In the genomic region with DNA sequence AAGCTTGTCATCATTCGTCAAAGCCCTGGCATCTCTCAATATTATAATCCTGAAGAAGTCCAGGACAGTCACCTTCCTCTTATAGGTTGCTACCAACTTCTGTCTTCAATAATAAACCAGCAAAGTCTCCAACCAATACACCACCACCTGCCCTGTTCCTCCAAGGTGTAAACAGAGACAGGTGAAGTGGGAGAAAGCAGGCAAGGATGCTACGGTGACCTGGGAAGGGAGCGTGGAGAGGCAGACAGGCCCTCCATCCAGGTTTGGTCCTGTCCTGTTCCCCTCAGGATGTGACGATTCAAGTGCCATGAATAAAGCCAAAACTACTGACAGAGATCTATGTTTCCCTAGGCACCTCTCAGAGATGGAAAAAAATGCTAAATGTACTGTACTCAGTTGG, we compare ENCODE assay signal across 35 mouse cellular contexts. TPM values are rescaled to one million over a fixed set of nuclear protein-coding genes. Genes with fewer than 3 reads are reported as not detected.
"Had no signal": no experiment of that assay in that cellular context is flagged by ENCODE, and none has a peak within 500 bp of the region (broad histone marks: within the 10 kb centered on the region; RNA-seq: fewer than 3 reads in every experiment).

No protein-coding gene starts in this region.

- H3K27me3 ChIP-seq: liver, embryonic 12.5 days; liver, embryonic 15.5 days; lung, embryonic 15.5 days; midbrain, embryonic 13.5 days; midbrain, embryonic 15.5 days; neural tube, embryonic 12.5 days had no signal

- H3K36me3 ChIP-seq: limb, embryonic 10.5 days; limb, embryonic 12.5 days; limb, embryonic 13.5 days; limb, embryonic 15.5 days; liver, embryonic 12.5 days; liver, embryonic 13.5 days; liver, embryonic 15.5 days; lung, embryonic 15.5 days; midbrain, embryonic 10.5 days; midbrain, embryonic 12.5 days; midbrain, embryonic 13.5 days; midbrain, embryonic 15.5 days; neural tube, embryonic 12.5 days had no signal

- H3K4me1 ChIP-seq: limb, embryonic 10.5 days; limb, embryonic 12.5 days; limb, embryonic 13.5 days; limb, embryonic 15.5 days; liver, embryonic 12.5 days; liver, embryonic 13.5 days; liver, embryonic 15.5 days; lung, embryonic 15.5 days; megakaryocyte, embryonic 14.5 days; midbrain, embryonic 12.5 days; midbrain, embryonic 13.5 days; midbrain, embryonic 15.5 days; neural tube, embryonic 12.5 days had no signal

- H3K27ac ChIP-seq: left cerebral cortex, adult 2 months; limb, embryonic 10.5 days; limb, embryonic 12.5 days; limb, embryonic 13.5 days; limb, embryonic 15.5 days; liver, embryonic 12.5 days; liver, embryonic 13.5 days; liver, embryonic 14.5 days; liver, embryonic 15.5 days; lung, embryonic 15.5 days; macrophage; midbrain, embryonic 10.5 days; midbrain, embryonic 12.5 days; midbrain, embryonic 13.5 days; midbrain, embryonic 15.5 days; neural tube, embryonic 12.5 days had no signal

- H3K9ac ChIP-seq: limb, embryonic 12.5 days; limb, embryonic 13.5 days; limb, embryonic 15.5 days; liver, embryonic 12.5 days; liver, embryonic 13.5 days; liver, embryonic 14.5 days; liver, embryonic 15.5 days; liver, postnatal 0 days; lung, embryonic 14.5 days; lung, embryonic 15.5 days; midbrain, embryonic 12.5 days; midbrain, embryonic 13.5 days; midbrain, embryonic 15.5 days; neural tube, embryonic 12.5 days had no signal

- ATAC-seq: liver, embryonic 12.5 days; liver, postnatal 0 days; lung, postnatal 0 days; midbrain, embryonic 13.5 days; midbrain, embryonic 15.5 days; midbrain, embryonic 16.5 days had no signal

- H3K4me2 ChIP-seq: limb, embryonic 12.5 days; limb, embryonic 13.5 days; limb, embryonic 15.5 days; liver, embryonic 11.5 days; liver, embryonic 12.5 days; liver, embryonic 13.5 days; liver, embryonic 15.5 days; lung, embryonic 14.5 days; lung, embryonic 15.5 days; midbrain, embryonic 12.5 days; midbrain, embryonic 13.5 days; midbrain, embryonic 15.5 days; neural tube, embryonic 12.5 days had no signal

- H3K4me3 ChIP-seq: left cerebral cortex, adult 2 months; limb, embryonic 10.5 days; limb, embryonic 12.5 days; limb, embryonic 13.5 days; limb, embryonic 15.5 days; liver, embryonic 12.5 days; liver, embryonic 13.5 days; liver, embryonic 15.5 days; lung, embryonic 15.5 days; midbrain, embryonic 10.5 days; midbrain, embryonic 12.5 days; midbrain, embryonic 13.5 days; midbrain, embryonic 15.5 days; myocyte; neural tube, embryonic 12.5 days had no signal

- H3K9me3 ChIP-seq: limb, embryonic 10.5 days; limb, embryonic 12.5 days; limb, embryonic 15.5 days; liver, embryonic 12.5 days; liver, embryonic 13.5 days; liver, embryonic 15.5 days; lung, embryonic 15.5 days; midbrain, embryonic 10.5 days; midbrain, embryonic 12.5 days; midbrain, embryonic 13.5 days; midbrain, embryonic 15.5 days; neural tube, embryonic 12.5 days had no signal

- DNase-seq: left cerebral cortex, postnatal 4 days; liver; liver, embryonic 13.5 days; liver, postnatal 0 days; lung, adult 18-20 months; lung, adult 2 months; lung, embryonic 14.5 days; lung, postnatal 10 days; lung, postnatal 14 days; lung, postnatal 36 days; lung, postnatal 4 days had no signal

RNA-seq across cellular contexts. Expression of gene Lrrn2, which starts 48.1 kb away (rescaled TPM):
- total RNA-seq: liver, adult 2 months; megakaryocyte progenitor cell, adult 5-6 weeks; megakaryocyte-erythroid progenitor cell, adult 5-6 weeks; monocyte, adult 5-6 weeks had no signal
- polyA plus RNA-seq: liver, adult 2 months; liver, postnatal 0 days; macrophage had no signal
